Mouse (Mus musculus): Measurements from ENCODE around the gene Sdhaf2. TPM values are rescaled to one million over a fixed set of nuclear protein-coding genes. Genes with fewer than 3 reads are reported as not detected.
A peak's percentile ranks its signal among the peaks of the same experiment; 100 is the strongest.

Sdhaf2 gene
- total and polyA plus RNA-seq, 3 experiments: 7.0 to 145 (median 89.1) TPM

DNA sequence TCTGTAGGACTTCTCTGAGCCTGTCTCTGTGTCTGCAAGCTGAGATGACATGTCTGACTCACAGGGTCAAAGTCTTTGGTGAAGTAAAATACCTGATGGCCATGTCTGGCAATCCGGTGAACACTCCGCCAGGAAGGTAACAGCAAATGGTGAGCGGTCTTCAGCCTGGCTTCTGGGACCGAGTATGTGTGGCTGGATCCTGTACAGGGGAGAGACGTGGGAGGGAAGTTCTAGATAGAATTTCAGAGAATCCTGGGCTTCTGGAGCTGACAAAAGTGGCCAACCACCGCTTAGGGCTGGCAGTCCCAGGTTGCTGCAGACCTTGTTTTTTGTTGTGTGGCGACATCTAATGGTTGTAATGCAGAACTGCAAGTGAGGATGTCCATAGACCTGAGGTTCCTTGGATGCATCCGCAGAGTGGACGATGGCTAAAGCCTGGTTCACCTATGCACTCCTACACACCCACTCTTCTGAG lies 39.6 kb downstream of the Sdhaf2 start:
- Histone ChIP-seq H3K27me3 (ENCODE audit: insufficient read depth, low read length) (peaks cover 25% of the 10 kb centered on the region), H3K36me3 (replicated peaks) (no peaks in the 10 kb centered on the region), H3K4me1 (ENCODE audit: insufficient read depth, low read depth, low read length) (no peaks in the 10 kb centered on the region), H3K9me3 (replicated peaks) (no peaks in the 10 kb centered on the region), H3K4me3 (ENCODE audit: low read depth, low read length) (no peak overlapping the region)
- TF ChIP-seq TAL1 (conservative IDR thresholded peaks at IDR 0.05; ENCODE audit: low read depth, low read length): no peak
- no peak for TF ChIP-seq GATA2 (IDR thresholded peaks at IDR 0.05; ENCODE audit: borderline replicate concordance, low read depth, low read length)
- TF ChIP-seq GATA1 (IDR thresholded peaks at IDR 0.05; ENCODE audit: borderline replicate concordance, low read length): no peak
- no peak for TF ChIP-seq POLR2AphosphoS5 (IDR thresholded peaks at IDR 0.05; ENCODE audit: insufficient replicate concordance, low read depth, low read length)
- peak; percentile 94 for TF ChIP-seq CTCF (IDR thresholded peaks at IDR 0.05; ENCODE audit: low read depth, low read length)
- DNase-seq (ENCODE audit: low spot score) (peak; percentile 61), ATAC-seq (ENCODE audit: extremely low read depth, insufficient number of reproducible peaks, low FRiP score, poor library complexity, severe bottlenecking) (no peak)

DNA sequence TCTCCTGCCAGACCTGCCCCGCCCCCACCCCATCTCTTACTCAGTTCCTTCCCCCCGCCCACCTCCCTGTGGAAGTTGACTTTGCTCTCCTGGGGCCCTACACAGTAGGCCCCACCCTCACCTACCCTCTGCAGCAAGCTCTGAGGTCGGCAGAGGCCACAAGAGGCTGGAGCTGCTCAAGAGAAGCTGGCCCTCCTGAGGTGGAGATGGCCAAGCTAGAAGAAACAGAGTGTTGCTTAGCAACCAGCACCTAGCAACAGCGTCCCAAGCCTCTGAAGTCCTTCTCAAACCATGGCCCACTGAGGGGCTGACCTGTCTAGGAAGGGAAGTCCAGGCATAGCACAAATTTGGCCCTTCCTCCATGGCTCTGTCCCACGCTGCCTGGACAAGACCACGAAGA lies 43.2 kb downstream of the Sdhaf2 start, which contains the start of gene Ppp1r32:
Ppp1r32 (minus strand) TSS at position 226 of the 400 bp plus-strand sequence.
- no peak for ATAC-seq (ENCODE audit: extremely low read depth, insufficient number of reproducible peaks, low FRiP score, poor library complexity, severe bottlenecking)
- Histone ChIP-seq H3K9me3 (replicated peaks) (no peaks in the 10 kb centered on the region), H3K4me3 (ENCODE audit: low read depth, low read length) (no peak within 1 kb of the TSS), H3K27me3 (ENCODE audit: insufficient read depth, low read length) (peaks cover 35% of the 10 kb centered on the region), H3K36me3 (replicated peaks) (no peaks in the 10 kb centered on the region), H3K4me1 (ENCODE audit: insufficient read depth, low read depth, low read length) (no peaks in the 10 kb centered on the region)
- no peak for DNase-seq (ENCODE audit: low spot score)
- no peak for TF ChIP-seq CTCF (IDR thresholded peaks at IDR 0.05; ENCODE audit: low read depth, low read length)
- TF ChIP-seq GATA2 (IDR thresholded peaks at IDR 0.05; ENCODE audit: borderline replicate concordance, low read depth, low read length): no peak
- no peak for TF ChIP-seq POLR2AphosphoS5 (IDR thresholded peaks at IDR 0.05; ENCODE audit: insufficient replicate concordance, low read depth, low read length)
- TF ChIP-seq TAL1 (conservative IDR thresholded peaks at IDR 0.05; ENCODE audit: low read depth, low read length): no peak

DNA sequence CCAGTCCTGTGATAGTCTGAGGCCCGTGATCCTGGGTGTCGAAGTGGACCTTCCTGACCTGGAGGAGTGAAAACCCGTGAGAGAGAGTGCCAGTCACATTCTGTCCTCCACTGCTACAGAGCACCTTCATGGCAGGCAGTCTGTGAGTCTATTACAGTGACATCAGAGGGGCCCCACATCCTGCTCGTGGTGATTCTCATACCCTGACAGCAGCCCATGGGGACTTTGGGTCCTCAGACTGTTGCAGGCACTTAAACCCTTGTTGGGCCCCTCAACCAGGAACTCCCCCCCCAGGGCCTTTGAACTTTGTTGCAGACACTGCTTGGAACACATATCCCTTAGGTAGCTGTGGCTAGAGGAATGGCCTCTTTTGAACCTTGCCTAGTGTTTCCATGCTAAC lies 46.4 kb downstream of the Sdhaf2 start:
- ATAC-seq (ENCODE audit: extremely low read depth, insufficient number of reproducible peaks, low FRiP score, poor library complexity, severe bottlenecking): no peak
- Histone ChIP-seq H3K4me3 (ENCODE audit: low read depth, low read length) (no peak overlapping the region), H3K36me3 (replicated peaks) (no peaks in the 10 kb centered on the region), H3K4me1 (ENCODE audit: insufficient read depth, low read depth, low read length) (no peaks in the 10 kb centered on the region), H3K27me3 (ENCODE audit: insufficient read depth, low read length) (peaks cover 58% of the 10 kb centered on the region), H3K9me3 (replicated peaks) (no peaks in the 10 kb centered on the region)
- no peak for DNase-seq (ENCODE audit: low spot score)
- TF ChIP-seq CTCF (IDR thresholded peaks at IDR 0.05; ENCODE audit: low read depth, low read length) (no peak), POLR2AphosphoS5 (IDR thresholded peaks at IDR 0.05; ENCODE audit: insufficient replicate concordance, low read depth, low read length) (no peak), GATA1 (IDR thresholded peaks at IDR 0.05; ENCODE audit: borderline replicate concordance, low read length) (no peak), GATA2 (IDR thresholded peaks at IDR 0.05; ENCODE audit: borderline replicate concordance, low read depth, low read length) (no peak), TAL1 (conservative IDR thresholded peaks at IDR 0.05; ENCODE audit: low read depth, low read length) (no peak)

DNA sequence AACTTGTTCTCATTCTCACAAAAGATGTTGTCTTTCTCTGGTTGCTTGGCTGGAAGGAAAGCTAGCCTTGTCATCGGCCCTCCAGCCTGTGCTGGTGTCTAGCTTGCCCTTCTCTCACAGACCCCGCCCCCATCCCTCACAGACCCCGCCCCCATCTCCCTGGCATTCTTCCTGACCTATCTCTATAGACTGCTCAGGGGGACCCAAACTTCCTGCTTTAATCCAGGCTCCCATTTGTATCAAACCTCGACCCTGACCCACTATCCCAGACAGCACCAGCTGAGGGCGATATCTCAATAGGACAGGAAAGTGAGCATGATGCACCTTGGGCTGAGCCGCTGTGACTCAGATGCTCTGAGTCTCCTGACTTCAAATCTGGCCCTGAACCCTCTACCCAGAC lies 52.2 kb downstream of the Sdhaf2 start:
- ATAC-seq (ENCODE audit: extremely low read depth, insufficient number of reproducible peaks, low FRiP score, poor library complexity, severe bottlenecking) (no peak), DNase-seq (ENCODE audit: low spot score) (no peak)
- Histone ChIP-seq H3K4me1 (ENCODE audit: insufficient read depth, low read depth, low read length) (no peaks in the 10 kb centered on the region), H3K9me3 (replicated peaks) (no peaks in the 10 kb centered on the region), H3K4me3 (ENCODE audit: low read depth, low read length) (no peak overlapping the region), H3K36me3 (replicated peaks) (no peaks in the 10 kb centered on the region), H3K27me3 (ENCODE audit: insufficient read depth, low read length) (peaks cover 31% of the 10 kb centered on the region)
- TF ChIP-seq GATA1 (IDR thresholded peaks at IDR 0.05; ENCODE audit: borderline replicate concordance, low read length) (no peak), CTCF (IDR thresholded peaks at IDR 0.05; ENCODE audit: low read depth, low read length) (no peak), POLR2AphosphoS5 (IDR thresholded peaks at IDR 0.05; ENCODE audit: insufficient replicate concordance, low read depth, low read length) (no peak), TAL1 (conservative IDR thresholded peaks at IDR 0.05; ENCODE audit: low read depth, low read length) (no peak), GATA2 (IDR thresholded peaks at IDR 0.05; ENCODE audit: borderline replicate concordance, low read depth, low read length) (no peak)

DNA sequence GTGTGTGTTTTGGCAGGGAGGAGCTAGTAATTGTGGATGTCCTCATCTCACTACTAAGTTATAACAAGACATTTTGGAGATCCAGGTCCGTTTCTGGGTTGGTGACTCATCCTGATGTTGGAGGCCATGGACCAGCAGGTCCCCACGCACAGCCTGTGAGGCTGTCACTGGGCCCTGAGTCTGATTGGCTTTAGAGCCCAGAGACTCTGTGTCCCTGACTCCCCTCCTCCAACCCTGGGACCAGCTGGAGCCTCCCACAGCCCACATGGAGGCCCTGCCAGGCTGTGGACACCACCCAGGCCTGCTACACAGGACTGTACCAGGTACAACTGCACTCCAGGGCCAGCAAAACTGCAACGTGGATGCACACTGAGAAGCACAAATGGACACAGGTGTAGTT lies 53.0 kb downstream of the Sdhaf2 start:
- TF ChIP-seq GATA1 (IDR thresholded peaks at IDR 0.05; ENCODE audit: borderline replicate concordance, low read length): no peak
- TF ChIP-seq GATA2 (IDR thresholded peaks at IDR 0.05; ENCODE audit: borderline replicate concordance, low read depth, low read length): no peak
- no peak for TF ChIP-seq CTCF (IDR thresholded peaks at IDR 0.05; ENCODE audit: low read depth, low read length)
- no peak for TF ChIP-seq TAL1 (conservative IDR thresholded peaks at IDR 0.05; ENCODE audit: low read depth, low read length)
- TF ChIP-seq POLR2AphosphoS5 (IDR thresholded peaks at IDR 0.05; ENCODE audit: insufficient replicate concordance, low read depth, low read length): no peak
- peaks cover 28% of the 10 kb centered on the region for H3K27me3 ChIP-seq (ENCODE audit: insufficient read depth, low read length)
- ATAC-seq (ENCODE audit: extremely low read depth, insufficient number of reproducible peaks, low FRiP score, poor library complexity, severe bottlenecking): no peak

DNA sequence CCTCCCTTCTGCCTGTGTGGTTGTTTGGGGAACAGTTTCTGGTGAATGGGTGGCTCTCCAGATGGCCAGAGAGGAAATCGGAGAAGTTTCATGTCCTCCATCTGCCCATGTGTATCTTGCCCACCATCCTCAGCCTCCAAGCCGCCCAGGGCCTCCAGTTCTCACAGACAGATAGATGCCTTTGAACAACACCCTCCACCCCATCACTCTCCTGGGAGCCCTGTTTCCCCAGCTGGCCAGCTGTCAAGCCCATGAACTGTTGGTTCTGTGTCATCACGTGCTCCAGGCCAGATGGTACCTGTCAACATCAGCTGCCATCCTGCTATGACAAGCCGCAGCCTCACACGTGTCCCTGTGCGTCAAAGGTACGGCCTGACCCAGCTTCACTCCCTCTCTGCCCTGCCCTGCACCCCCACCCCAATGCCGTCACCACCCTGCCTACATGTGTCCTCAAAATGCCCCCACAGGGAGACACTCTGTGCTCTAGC lies 56.7 kb downstream of the Sdhaf2 start:
- H3K4me3 ChIP-seq (ENCODE audit: low read depth, low read length): no peak overlapping the region
- peaks cover 6% of the 10 kb centered on the region; the same call in 1 of the 2 replicates for H3K27me3 ChIP-seq (ENCODE audit: insufficient read depth, low read length)
- H3K4me1 ChIP-seq (ENCODE audit: insufficient read depth, low read depth, low read length): no peaks in the 10 kb centered on the region
- H3K9me3 ChIP-seq (replicated peaks): no peaks in the 10 kb centered on the region
- DNase-seq (ENCODE audit: low spot score) (no peak), ATAC-seq (ENCODE audit: extremely low read depth, insufficient number of reproducible peaks, low FRiP score, poor library complexity, severe bottlenecking) (no peak)
- no peak for TF ChIP-seq GATA2 (IDR thresholded peaks at IDR 0.05; ENCODE audit: borderline replicate concordance, low read depth, low read length)
- no peak for TF ChIP-seq GATA1 (IDR thresholded peaks at IDR 0.05; ENCODE audit: borderline replicate concordance, low read length)
- TF ChIP-seq CTCF (IDR thresholded peaks at IDR 0.05; ENCODE audit: low read depth, low read length): no peak
- no peak for TF ChIP-seq TAL1 (conservative IDR thresholded peaks at IDR 0.05; ENCODE audit: low read depth, low read length)
- no peak for TF ChIP-seq POLR2AphosphoS5 (IDR thresholded peaks at IDR 0.05; ENCODE audit: insufficient replicate concordance, low read depth, low read length)
- no peaks in the 10 kb centered on the region for H3K36me3 ChIP-seq (replicated peaks)

More for the DNA sequence above, 53.0 kb downstream of the Sdhaf2 start:
- no peak overlapping the region for H3K4me3 ChIP-seq (ENCODE audit: low read depth, low read length)
- H3K9me3 ChIP-seq (replicated peaks): no peaks in the 10 kb centered on the region
- H3K36me3 ChIP-seq (replicated peaks): no peaks in the 10 kb centered on the region
- no peak for DNase-seq (ENCODE audit: low spot score)
- H3K4me1 ChIP-seq (ENCODE audit: insufficient read depth, low read depth, low read length): no peaks in the 10 kb centered on the region
